Mouse (Mus musculus): ENCODE results near the gene Dnajc13. TPM values are rescaled to one million over a fixed set of nuclear protein-coding genes. Genes with fewer than 3 reads are reported as not detected.

Dnajc13 gene
- polyA plus RNA-seq, 1 experiment from 2014 or later, result 21.0 TPM

- Histone ChIP-seq H3K9ac (ENCODE audit: low read depth, low read length) (no peak overlapping the region), H3K4me2 (ENCODE audit: low read length) (no peak overlapping the region), H3K4me3 (ENCODE audit: low read depth, low read length) (no peak overlapping the region), H3K4me1 (ENCODE audit: control insufficient read depth, insufficient read depth, low read length) (no peaks in the 10 kb centered on the region; the same call in 1 of the 2 replicates), H3K27ac (ENCODE audit: low read length) (no peak overlapping the region), H3K9me3 (replicated peaks; ENCODE audit: control insufficient read depth, low read length, poor library complexity, severe bottlenecking) (no peaks in the 10 kb centered on the region), H3K27me3 (ENCODE audit: control insufficient read depth, insufficient read depth, low read depth, low read length) (no peaks in the 10 kb centered on the region), H3K36me3 (ENCODE audit: control insufficient read depth, insufficient read depth, low read length) (no peaks in the 10 kb centered on the region)
- ATAC-seq, result no peak
- 27% methylated on average over 2 of the region's 2 CpGs for WGBS
Observed at GRCm38 (mm10) chr9:104102901-104103300, 159.8 kb downstream of the Dnajc13 start.

DNA sequence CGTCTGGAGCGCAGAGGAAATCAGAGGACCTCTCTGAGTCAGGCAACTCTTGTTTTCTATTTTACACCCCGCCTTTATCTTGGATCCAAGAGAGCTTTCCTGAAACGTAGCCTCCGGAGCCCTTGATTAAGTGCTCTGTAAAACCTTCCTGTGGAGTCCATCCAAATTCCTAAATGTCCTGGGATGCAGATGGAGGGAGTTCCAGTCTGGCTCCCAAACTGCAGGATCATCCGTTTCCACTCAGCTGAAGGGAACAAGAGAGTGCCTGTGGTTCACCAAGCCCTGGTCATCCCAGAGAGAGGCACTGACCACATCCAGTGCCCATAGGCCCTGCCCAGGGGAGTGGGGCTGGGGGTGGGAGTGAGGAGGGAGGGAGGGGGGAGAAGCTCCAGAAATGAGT lies 160.4 kb downstream of the Dnajc13 start:
- Histone ChIP-seq H3K9ac (ENCODE audit: low read depth, low read length) (no peak overlapping the region), H3K27ac (ENCODE audit: low read length) (no peak overlapping the region), H3K36me3 (ENCODE audit: control insufficient read depth, insufficient read depth, low read length) (no peaks in the 10 kb centered on the region), H3K4me1 (ENCODE audit: control insufficient read depth, insufficient read depth, low read length) (no peaks in the 10 kb centered on the region; the same call in 1 of the 2 replicates), H3K4me3 (ENCODE audit: low read depth, low read length) (no peak overlapping the region), H3K4me2 (ENCODE audit: low read length) (no peak overlapping the region), H3K9me3 (replicated peaks; ENCODE audit: control insufficient read depth, low read length, poor library complexity, severe bottlenecking) (no peaks in the 10 kb centered on the region), H3K27me3 (ENCODE audit: control insufficient read depth, insufficient read depth, low read depth, low read length) (no peaks in the 10 kb centered on the region)
- ATAC-seq, result no peak
- 35% methylated on average over 6 of the region's 6 CpGs for WGBS

GRCm38 (mm10) chr9:104101458-104101857 lies 161.3 kb downstream of the Dnajc13 start:
- Histone ChIP-seq H3K4me3 (ENCODE audit: low read depth, low read length) (no peak overlapping the region), H3K9ac (ENCODE audit: low read depth, low read length) (no peak overlapping the region), H3K4me2 (ENCODE audit: low read length) (no peak overlapping the region), H3K36me3 (ENCODE audit: control insufficient read depth, insufficient read depth, low read length) (no peaks in the 10 kb centered on the region), H3K4me1 (ENCODE audit: control insufficient read depth, insufficient read depth, low read length) (no peaks in the 10 kb centered on the region; the same call in 1 of the 2 replicates), H3K9me3 (replicated peaks; ENCODE audit: control insufficient read depth, low read length, poor library complexity, severe bottlenecking) (no peaks in the 10 kb centered on the region), H3K27ac (ENCODE audit: low read length) (no peak overlapping the region), H3K27me3 (ENCODE audit: control insufficient read depth, insufficient read depth, low read depth, low read length) (no peaks in the 10 kb centered on the region)
- ATAC-seq, result no peak
- WGBS, result 28% methylated on average over 3 of the region's 3 CpGs

Other genes with a start within 250 kb of the Dnajc13 start
- gene Gm28305, start 222.3 kb downstream of the Dnajc13 start, polyA plus RNA-seq (2015; fragmentation: Nextera tagmentation; extraction: Ambion mirVana), result not detected in 2 replicates
- gene Uba5, start 199.8 kb downstream of the Dnajc13 start, polyA plus RNA-seq (2015; fragmentation: Nextera tagmentation; extraction: Ambion mirVana), result 68.8 and 69.8 TPM in 2 replicates
- 6.3 and 8.2 TPM in 2 replicates for gene Acad11, start 199.6 kb downstream of the Dnajc13 start, polyA plus RNA-seq (2015; fragmentation: Nextera tagmentation; extraction: Ambion mirVana)
- gene Ackr4, start 136.0 kb downstream of the Dnajc13 start, polyA plus RNA-seq (2015; fragmentation: Nextera tagmentation; extraction: Ambion mirVana), result 0.78 and 1.1 TPM in 2 replicates
- gene Acpp, start 74.8 kb upstream of the Dnajc13 start, polyA plus RNA-seq (2015; fragmentation: Nextera tagmentation; extraction: Ambion mirVana), result 0.34 and 0.55 TPM in 2 replicates

All from midbrain, embryonic 16.5 days (tissue).